Mouse (Mus musculus) lung, embryonic 14.5 days (tissue): ENCODE measurements at regions not wholly inside any gene's neighbourhood (a gene's known extent, or its start where the extent isn't known, plus 50 kb on each side); places are given as distances from the start of the nearest gene placed in this dataset.

Source experiments
- ATAC-seq: fragments of 200-750 bp; cut with Nextera tagmentation; 2 replicates; pipeline ENCODE4 v1.8.0; 2017; ENCODE audit warnings: mild to moderate bottlenecking, moderate TSS enrichment, moderate library complexity; ENCODE audit not compliant: insufficient read depth
- DNase-seq: peaks from one replicate; pipeline ENCODE4 v3.0.0-alpha.2; 2015
- H3K27ac ChIP-seq: fragments of 300-500 bp; sonication (generic); 2 replicates; pipeline ENCODE4 v1.5.1; 2014; ENCODE audit warnings: low read depth, mild to moderate bottlenecking, moderate library complexity
- H3K27me3 ChIP-seq: fragments of 300-500 bp; sonication (generic); 2 replicates; pipeline ENCODE4 v1.6.1; 2014; ENCODE audit warnings: low read length, control low read depth; ENCODE audit not compliant: insufficient read depth
- H3K36me3 ChIP-seq: fragments of 300-500 bp; sonication (generic); 2 replicates; pipeline ENCODE4 v1.6.1; 2014; ENCODE audit warnings: control low read depth; ENCODE audit not compliant: insufficient read depth
- H3K4me1 ChIP-seq: fragments of 300-500 bp; sonication (generic); 2 replicates; pipeline ENCODE4 v1.6.1; 2014; ENCODE audit warnings: antibody characterized with exemption, control low read depth; ENCODE audit not compliant: insufficient read depth
- H3K4me2 ChIP-seq: fragments of 300-500 bp; sonication (generic); 2 replicates; pipeline ENCODE4 v1.6.1; 2014; ENCODE audit warnings: mild to moderate bottlenecking
- H3K4me3 ChIP-seq: fragments of 300-500 bp; sonication (generic); 2 replicates; pipeline ENCODE4 v1.5.1; 2014; ENCODE audit warnings: low read depth, low read length
- H3K9ac ChIP-seq: fragments of 300-500 bp; sonication (generic); 2 replicates; pipeline ENCODE4 v1.6.1; 2014
- H3K9me3 ChIP-seq: fragments of 300-500 bp; sonication (generic); 2 replicates; pipeline ENCODE4 v1.6.1; 2016; ENCODE audit warnings: low read depth, low read length, control low read depth
- CTCF ChIP-seq: IDR thresholded peaks from 2 replicates; pipeline ENCODE4 v1.5.1; 2016; ENCODE audit warnings: antibody characterized with exemption, low read depth

DNA sequence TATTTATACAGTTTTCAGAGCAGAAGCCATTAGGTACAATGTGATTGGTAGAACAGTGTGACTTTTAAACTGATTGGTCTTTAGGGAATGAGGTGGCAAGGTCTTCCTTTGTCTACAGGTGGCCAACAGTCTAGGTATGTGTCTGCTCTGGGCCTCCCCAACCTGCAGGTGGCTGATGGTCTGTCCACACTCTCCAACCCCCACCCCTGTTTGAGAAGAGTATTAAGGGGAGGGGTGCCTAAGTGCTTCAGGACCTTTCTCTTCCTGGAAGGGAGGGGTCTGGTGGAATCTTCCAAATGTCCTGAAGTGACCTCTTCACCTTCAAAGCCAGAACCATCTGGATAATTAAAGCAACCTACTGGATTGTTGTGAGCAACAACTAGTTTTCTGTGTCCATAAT, 434.4 kb upstream of the Man1a start:
- no peak for TF ChIP-seq CTCF
- Histone ChIP-seq H3K27me3 (no peaks in the 10 kb centered on the region), H3K9ac (no peak overlapping the region), H3K36me3 (no peaks in the 10 kb centered on the region), H3K4me3 (no peak overlapping the region), H3K4me1 (no peaks in the 10 kb centered on the region), H3K4me2 (no peak overlapping the region), H3K27ac (no peak overlapping the region), H3K9me3 (no peaks in the 10 kb centered on the region)
- DNase-seq, result no peak
- no peak for ATAC-seq

DNA sequence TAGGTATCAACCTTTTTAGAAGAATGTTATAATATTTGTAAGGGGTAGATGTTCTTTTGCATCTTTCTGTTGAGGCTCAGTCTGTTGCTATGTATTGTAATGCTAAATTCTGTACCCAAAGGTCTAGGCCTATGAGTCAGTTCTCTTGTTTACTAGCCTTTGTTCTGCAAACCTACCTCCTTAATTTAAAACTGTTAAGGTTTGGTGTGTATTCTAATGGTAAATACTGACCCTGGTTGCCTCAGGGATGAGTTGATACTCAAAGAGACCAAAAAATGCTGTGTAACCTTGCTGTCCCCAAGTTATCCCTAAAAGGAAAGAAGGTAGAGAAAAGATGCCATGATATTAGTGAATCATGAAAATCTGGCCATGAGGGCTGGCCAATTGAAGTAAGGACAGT, 433.4 kb upstream of the Man1a start:
- ATAC-seq, result no peak
- Histone ChIP-seq H3K4me3 (no peak overlapping the region), H3K36me3 (no peaks in the 10 kb centered on the region), H3K4me2 (no peak overlapping the region), H3K27ac (no peak overlapping the region), H3K9me3 (no peaks in the 10 kb centered on the region), H3K27me3 (no peaks in the 10 kb centered on the region), H3K9ac (no peak overlapping the region), H3K4me1 (no peaks in the 10 kb centered on the region)
- TF ChIP-seq CTCF, result no peak
- no peak for DNase-seq
